In the genomic region with DNA sequence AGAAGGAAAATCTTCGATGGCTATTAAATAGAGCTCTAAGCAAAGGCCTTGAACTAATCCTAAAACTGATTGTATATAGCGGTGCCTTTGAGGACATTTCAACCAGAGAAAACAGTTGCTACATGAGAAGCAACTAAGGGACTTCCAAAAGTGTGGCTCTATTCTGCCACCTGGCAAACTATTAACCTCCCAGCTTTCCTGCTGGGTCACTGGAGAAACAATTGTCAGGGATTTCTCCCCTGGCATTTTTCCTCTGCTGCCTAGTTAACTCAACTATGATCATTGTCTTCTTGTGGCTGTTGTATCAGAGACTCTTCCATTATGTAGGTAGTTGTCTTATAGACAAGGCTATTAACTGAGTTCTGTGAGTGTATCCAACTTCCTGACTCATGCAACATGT, we compare ENCODE assay signal across 7 mouse cellular contexts.
"Had no signal": no experiment of that assay in that cellular context is flagged by ENCODE, and none has a peak within 500 bp of the region (broad histone marks: within the 10 kb centered on the region; RNA-seq: fewer than 3 reads in every experiment).

No protein-coding gene starts in this region.

- DNase-seq: lung, adult 2 months; lung, postnatal 14 days; lung, postnatal 36 days; right cerebral cortex, postnatal 14 days; thymus, adult 2 months; thymus, postnatal 25 days; thymus, postnatal 4 days had no signal
